Mouse (Mus musculus) brain, embryonic 14.5 days (tissue): ENCODE measurements around the gene Sec24b.

Experiments used
- CTCF ChIP-seq: fragments of 200-500 bp; IDR thresholded peaks from 2 replicates; pipeline ENCODE4 v1.5.1; 2012; ENCODE audit warnings: inconsistent platforms, mild to moderate bottlenecking, moderate library complexity, borderline replicate concordance; ENCODE audit not compliant: insufficient read depth, insufficient read length; ENCODE audit errors: extremely low read depth
- POLR2A ChIP-seq: fragments of 200-500 bp; IDR thresholded peaks from 2 replicates; pipeline ENCODE4 v1.6.1; 2012; ENCODE audit warnings: mild to moderate bottlenecking, inconsistent platforms, borderline replicate concordance; ENCODE audit not compliant: poor library complexity, insufficient read depth, insufficient read length, severe bottlenecking; ENCODE audit errors: extremely low read depth

DNA sequence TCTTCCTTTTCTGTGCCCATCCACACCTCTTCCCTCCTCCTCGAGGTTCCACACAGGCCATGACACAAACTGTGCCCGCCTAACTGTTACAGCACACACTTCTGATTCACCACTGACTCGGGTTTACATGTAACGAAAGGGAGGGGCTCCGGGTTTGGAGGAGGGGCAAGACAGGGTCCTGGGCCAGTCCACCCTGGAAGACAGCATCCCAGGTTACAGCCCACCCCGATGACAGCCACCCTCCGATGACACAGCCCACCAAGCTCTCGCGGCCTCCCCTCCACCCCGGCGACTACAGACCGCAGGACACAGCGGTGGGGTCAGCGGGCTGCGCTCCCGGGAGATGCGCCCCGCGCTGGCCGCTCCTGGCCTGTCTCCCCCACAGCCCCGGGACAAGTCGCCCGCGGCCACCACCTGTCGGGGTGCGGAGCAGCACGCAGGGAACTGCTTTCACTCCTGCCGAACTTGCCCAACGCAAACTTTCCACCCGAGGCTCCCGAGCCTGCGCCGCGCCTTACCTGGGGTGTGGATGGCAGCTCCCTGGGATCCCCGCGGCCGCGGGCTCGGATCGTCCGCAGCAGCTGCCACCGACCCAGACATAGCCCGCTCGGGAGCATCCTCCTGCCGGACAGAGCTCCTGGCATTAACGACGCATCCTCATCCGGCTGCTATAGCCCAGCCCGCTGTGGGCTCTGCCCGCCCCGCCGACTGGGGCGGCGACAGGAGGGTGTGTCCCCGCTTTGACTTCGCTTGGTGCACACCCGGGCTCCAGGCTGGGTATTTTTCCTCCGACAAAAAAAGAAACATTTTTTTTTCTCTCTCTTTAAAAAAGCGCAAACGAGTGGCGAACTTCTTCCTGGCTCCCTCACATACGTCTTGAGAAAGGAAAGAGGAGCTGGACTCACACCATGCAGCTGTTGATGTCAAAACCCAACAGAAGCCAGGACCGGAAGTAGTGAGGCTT lies 91.6 kb downstream of the Sec24b start, which contains the start of gene Mcub:
- TF ChIP-seq POLR2A (no peak), CTCF (no peak)
